Mouse (Mus musculus) embryonic facial prominence, embryonic 12.5 days (tissue): Measurements from ENCODE around the gene Orai3. TPM values are rescaled to one million over a fixed set of nuclear protein-coding genes. Genes with fewer than 3 reads are reported as not detected.

Source experiments
- ATAC-seq: fragments of 200-750 bp; cut with Nextera tagmentation; 2 replicates; pipeline ENCODE4 v1.8.0; 2017; ENCODE audit not compliant: insufficient number of reproducible peaks, insufficient read depth, low FRiP score, low TSS enrichment
- H3K27ac ChIP-seq: fragments of 300-500 bp; sonication (generic); 2 replicates; pipeline ENCODE4 v1.5.1; 2016; ENCODE audit warnings: mild to moderate bottlenecking
- H3K27me3 ChIP-seq: fragments of 300-500 bp; sonication (generic); 2 replicates; pipeline ENCODE4 v1.6.1; 2016; ENCODE audit warnings: mild to moderate bottlenecking, moderate library complexity
- H3K36me3 ChIP-seq: fragments of 300-500 bp; sonication (generic); 2 replicates; pipeline ENCODE4 v1.6.1; 2016; ENCODE audit warnings: mild to moderate bottlenecking
- H3K4me1 ChIP-seq: fragments of 300-500 bp; sonication (generic); 2 replicates; pipeline ENCODE4 v1.6.1; 2016
- H3K4me2 ChIP-seq: fragments of 300-500 bp; sonication (generic); replicated peaks from 2 replicates; pipeline ENCODE4 v1.6.1; 2016; ENCODE audit warnings: mild to moderate bottlenecking, moderate library complexity
- H3K4me3 ChIP-seq: fragments of 300-500 bp; sonication (generic); 2 replicates; pipeline ENCODE4 v1.5.1; 2016; ENCODE audit warnings: mild to moderate bottlenecking
- H3K9ac ChIP-seq: fragments of 300-500 bp; sonication (generic); 2 replicates; pipeline ENCODE4 v1.6.1; 2016; ENCODE audit warnings: mild to moderate bottlenecking, moderate library complexity
- H3K9me3 ChIP-seq: fragments of 300-500 bp; sonication (generic); 2 replicates; pipeline ENCODE4 v1.6.1; 2016; ENCODE audit warnings: mild to moderate bottlenecking, moderate library complexity
- WGBS: fragments of 180-500 bp; shearing (Covaris S2); methylation state at CpG from one replicate; pipeline ENCODE4 v1.1.7; 2016; 5-methylcytosine and 5-hydroxymethylcytosine counted together
- polyA plus RNA-seq: library from polyadenylated mRNA; unstranded; fragments of >200 nt; fragmentation: Nextera tagmentation; extraction: Ambion mirVana; gene quantifications from 2 replicates; pipeline ENCODE4 v1.2.1, GENCODE M21; 2016

Gene Orai3
- polyA plus RNA-seq, 1 experiment from 2014 or later: 16.7 TPM

DNA sequence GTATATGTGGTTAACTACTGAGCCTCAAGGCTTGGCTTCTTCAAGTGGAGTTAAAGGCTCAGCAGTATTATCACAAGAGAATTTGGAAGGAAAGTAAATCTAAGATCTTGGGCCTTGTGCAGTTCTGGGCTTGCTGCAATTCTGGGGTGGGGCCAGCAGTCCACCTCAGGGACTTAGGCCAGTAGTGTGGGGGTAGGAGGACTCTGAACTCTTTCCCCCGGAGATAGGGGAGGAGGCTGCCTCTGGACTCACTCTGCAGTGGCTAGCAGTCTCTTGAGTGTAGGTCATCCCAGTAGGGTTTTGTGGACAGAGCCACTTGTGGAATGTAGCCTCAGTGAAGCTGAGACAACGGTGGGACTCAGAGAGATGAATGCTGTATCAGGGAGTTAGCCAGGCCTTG is 3.9 kb upstream of the Orai3 start:
- Histone ChIP-seq H3K4me2 (no peak overlapping the region), H3K9me3 (no peaks in the 10 kb centered on the region), H3K4me3 (no peak overlapping the region), H3K9ac (no peak overlapping the region), H3K36me3 (peaks cover 66% of the 10 kb centered on the region), H3K27me3 (no peaks in the 10 kb centered on the region), H3K4me1 (peaks cover 17% of the 10 kb centered on the region), H3K27ac (no peak overlapping the region)
- 84% methylated on average over 2 of the region's 2 CpGs for WGBS
- ATAC-seq: no peak

DNA sequence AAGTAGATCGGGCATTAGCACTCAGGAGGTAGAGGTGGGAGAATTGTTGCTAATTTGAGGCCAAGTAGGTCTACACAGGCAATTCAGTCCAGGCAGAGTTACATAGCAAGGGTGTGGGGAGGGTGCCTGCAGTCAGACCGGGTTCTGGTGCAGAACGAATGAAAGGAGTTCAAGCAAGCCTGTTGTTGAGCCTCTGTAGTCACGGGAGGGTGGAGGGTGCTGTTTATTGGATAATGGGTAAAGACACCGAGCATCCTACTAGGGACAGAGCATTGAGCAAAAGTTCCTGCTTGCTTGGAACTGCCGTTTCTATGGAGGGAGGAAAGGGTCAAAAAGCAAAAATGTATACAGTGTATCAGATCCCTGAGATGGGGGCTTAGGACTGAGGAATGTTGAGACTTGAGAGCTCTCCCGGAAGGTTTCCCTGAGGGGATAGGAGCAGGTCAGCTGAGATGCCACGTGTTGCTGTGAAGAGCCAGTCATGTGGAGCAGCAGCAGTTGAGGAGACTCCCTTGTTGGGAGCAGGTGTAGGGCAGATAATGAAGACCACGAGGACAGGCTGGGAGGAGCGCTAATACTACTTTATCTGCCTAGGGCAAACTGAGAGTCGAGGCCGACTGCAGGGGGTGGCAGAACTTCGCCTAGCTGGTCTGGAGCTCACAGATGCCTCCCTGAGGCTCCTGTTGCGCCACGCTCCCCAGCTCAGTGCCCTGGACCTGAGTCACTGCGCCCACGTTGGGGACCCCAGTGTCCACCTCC is 2.6 kb upstream of the Orai3 start:
- H3K4me2 ChIP-seq: no peak overlapping the region
- H3K4me1 ChIP-seq: peaks cover 25% of the 10 kb centered on the region
- H3K9ac ChIP-seq: no peak overlapping the region
- no peak for ATAC-seq
- no peak overlapping the region for H3K4me3 ChIP-seq
- WGBS: 79% methylated on average over 17 of the region's 17 CpGs
- H3K36me3 ChIP-seq: peaks cover 56% of the 10 kb centered on the region
- no peak overlapping the region for H3K27ac ChIP-seq
- no peaks in the 10 kb centered on the region for H3K27me3 ChIP-seq
- no peaks in the 10 kb centered on the region for H3K9me3 ChIP-seq

DNA sequence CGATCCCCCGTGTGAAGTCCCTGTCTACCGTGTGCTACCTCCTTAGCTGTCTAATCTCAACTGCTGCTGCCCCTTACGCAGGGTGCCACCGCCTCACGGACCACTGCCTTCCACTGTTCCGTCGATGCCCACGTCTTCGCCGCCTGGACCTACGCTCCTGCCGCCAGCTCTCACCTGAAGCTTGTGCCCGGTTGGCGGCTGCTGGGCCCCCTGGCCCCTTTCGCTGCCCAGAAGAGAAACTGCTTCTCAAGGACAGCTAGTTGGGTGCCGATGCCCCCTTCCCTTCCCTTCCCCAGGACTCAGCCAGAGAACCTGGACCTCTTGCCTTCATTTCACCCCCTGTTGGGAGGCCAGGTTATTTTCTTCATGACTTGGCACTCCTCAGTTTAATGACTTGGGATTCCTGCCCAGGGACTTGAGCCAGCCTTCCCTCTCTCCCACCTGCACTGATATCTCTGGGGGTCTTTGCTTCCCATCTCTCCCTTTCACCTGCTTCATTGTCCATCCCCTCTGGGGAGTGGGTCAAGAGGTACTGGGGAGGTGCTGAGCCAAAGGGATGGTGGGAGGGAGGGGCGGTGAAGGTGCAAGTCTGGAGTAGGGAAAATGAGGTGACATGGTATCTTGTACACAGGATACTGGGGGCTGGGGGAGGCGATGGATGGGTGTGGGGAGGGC is 1.8 kb upstream of the Orai3 start:
- Histone ChIP-seq H3K4me3 (no peak overlapping the region), H3K27me3 (no peaks in the 10 kb centered on the region), H3K4me2 (no peak overlapping the region; the same call in 1 of the 2 replicates), H3K27ac (peak overlapping the region; percentile 63), H3K9me3 (no peaks in the 10 kb centered on the region), H3K4me1 (peaks cover 25% of the 10 kb centered on the region), H3K9ac (no peak overlapping the region), H3K36me3 (peaks cover 50% of the 10 kb centered on the region)
- 90% methylated on average over 19 of the region's 19 CpGs for WGBS
- ATAC-seq: no peak

DNA sequence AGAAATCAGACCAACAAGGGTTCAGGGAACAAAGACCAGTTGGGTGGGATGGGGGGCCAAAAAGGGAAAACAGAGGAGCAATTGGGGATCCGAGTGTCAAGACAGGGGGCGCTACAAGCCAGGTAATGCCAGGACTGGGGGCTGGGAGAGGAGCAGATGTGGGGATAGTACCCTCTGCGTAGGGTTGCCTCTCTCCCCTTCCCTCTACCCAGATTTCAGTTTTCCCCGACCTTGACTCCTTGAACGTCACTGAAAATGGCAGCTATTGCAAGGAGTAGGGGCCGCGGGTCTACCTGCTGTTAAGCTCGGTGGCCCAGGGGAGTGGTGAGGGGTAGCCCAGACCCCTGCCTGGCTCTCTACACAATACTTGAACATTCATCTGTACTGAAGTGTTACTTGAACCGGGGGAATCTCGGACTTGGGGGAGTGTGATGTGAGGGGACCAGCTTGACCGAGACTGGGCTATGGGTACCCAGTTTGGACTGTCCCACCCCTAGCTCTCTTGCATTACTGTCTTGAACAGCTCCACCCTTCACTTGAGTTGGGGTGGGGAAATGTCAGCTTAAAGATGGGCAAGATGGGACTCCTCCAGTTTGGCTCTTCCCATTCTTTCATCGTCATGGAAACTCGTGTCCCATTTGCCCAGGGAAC is 1.1 kb upstream of the Orai3 start:
- Histone ChIP-seq H3K4me2 (peak overlapping the region; percentile 88), H3K4me1 (peaks cover 25% of the 10 kb centered on the region), H3K27me3 (no peaks in the 10 kb centered on the region), H3K27ac (peak overlapping the region; percentile 63), H3K9ac (no peak overlapping the region), H3K9me3 (no peaks in the 10 kb centered on the region), H3K4me3 (peak overlapping the region; percentile 64; the same call in 1 of the 2 replicates), H3K36me3 (peaks cover 45% of the 10 kb centered on the region)
- 46% methylated on average over 13 of the region's 13 CpGs for WGBS
- peak; percentile 43 for ATAC-seq

DNA sequence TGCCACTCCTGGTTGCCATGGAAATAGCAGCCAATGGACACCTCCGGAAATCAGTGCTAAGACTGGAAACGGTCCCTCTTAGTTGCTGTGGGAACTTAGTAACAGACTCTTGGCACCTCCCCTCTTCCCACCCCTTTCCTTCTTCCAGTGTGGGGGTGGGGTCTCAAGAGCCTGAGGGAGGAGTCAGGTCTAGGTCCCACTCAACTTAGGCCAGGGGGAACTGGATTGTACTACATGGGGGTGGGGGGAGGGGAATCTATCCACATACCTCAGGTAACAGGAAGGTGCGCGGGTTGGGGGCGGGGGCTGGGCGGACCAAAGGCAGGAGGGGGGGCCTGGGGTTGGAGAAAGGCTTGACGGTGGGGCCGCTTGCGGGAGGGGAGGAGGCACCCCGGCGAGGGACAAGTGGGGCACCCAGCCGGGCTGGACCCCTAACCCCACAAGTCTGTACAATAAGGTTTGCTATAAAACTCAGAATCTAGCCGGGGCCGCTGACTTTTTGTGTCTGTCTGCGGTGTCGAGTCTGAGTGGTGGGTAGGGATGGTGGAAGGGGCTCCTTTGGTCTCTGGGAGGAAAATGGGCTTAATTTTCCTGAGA is 520 bp upstream of the Orai3 start:
- peaks cover 39% of the 10 kb centered on the region for H3K36me3 ChIP-seq
- ATAC-seq: peak; percentile 80
- H3K9ac ChIP-seq: peak overlapping the region; percentile 80
- H3K27ac ChIP-seq: peak overlapping the region; percentile 93
- H3K27me3 ChIP-seq: no peaks in the 10 kb centered on the region
- H3K9me3 ChIP-seq: no peaks in the 10 kb centered on the region
- H3K4me2 ChIP-seq: peak overlapping the region; percentile 88
- peaks cover 25% of the 10 kb centered on the region for H3K4me1 ChIP-seq
- peak overlapping the region; percentile 64 for H3K4me3 ChIP-seq
- 1% methylated on average over 16 of the region's 16 CpGs for WGBS

DNA sequence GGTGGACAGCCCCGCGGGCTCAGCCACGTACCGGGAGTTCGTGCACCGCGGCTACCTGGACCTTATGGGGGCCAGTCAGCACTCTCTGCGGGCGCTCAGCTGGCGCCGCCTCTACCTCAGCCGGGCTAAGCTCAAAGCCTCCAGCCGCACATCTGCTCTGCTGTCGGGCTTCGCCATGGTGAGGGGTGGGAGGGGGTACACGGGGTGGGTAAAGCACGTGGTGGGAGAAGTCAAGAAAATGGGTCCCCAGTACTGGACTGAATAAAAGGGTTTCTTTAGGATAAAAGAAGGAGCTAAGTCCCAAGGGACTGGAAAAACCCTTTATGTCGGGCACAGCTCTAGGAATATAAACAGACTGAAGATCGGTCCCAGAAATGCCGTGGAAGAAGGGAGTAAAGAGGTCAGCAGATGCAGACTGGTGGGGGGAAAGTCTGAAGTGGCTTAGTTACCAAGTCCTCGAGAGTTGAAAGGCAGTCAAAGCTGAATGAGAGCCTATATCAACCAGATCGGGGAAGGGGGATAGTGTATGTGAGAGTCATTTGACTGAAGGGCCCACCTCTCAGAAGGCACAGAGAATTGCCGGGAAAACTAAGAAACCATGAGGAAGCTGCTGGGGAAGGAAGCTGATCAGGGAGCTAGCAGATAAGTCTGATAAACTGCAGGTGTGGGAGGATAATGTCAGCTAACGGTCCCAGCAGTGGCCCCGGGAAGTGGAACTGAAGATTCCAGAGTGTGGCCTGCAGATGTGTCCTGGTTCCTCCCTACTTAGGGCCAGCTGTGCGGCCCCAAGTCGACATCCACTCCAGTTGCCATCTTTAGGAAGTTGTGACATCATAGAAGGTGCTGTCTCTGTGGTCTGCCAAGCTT is 657 bp downstream of the Orai3 start:
- H3K9ac ChIP-seq: peak overlapping the region; percentile 80
- 2% methylated on average over 27 of the region's 27 CpGs for WGBS
- H3K4me1 ChIP-seq: peaks cover 25% of the 10 kb centered on the region
- H3K36me3 ChIP-seq: peaks cover 27% of the 10 kb centered on the region
- ATAC-seq: peak; percentile 38
- H3K27me3 ChIP-seq: no peaks in the 10 kb centered on the region
- no peaks in the 10 kb centered on the region for H3K9me3 ChIP-seq
- H3K4me2 ChIP-seq: peak overlapping the region; percentile 88
- H3K4me3 ChIP-seq: peak overlapping the region; percentile 64
- peak overlapping the region; percentile 93 for H3K27ac ChIP-seq

DNA sequence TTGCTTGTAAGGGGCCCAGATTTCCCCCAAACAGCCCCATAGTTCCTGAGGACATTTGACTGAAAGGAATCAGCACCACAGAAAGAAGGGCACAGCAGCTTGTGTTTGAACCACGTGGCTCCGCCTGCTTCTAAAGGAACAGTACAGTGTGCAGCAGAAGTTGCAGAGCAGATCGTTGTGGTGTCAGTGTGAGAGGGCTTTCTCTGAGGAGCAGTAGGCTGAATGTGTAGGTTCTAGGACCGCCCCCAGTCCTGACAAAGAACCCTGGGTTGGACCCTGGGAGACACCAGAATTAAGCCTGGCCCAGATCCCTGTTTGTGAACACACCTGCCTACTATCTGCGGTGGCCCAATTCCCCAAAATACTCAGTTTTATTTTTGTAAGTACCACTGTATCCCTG is 1.6 kb downstream of the Orai3 start:
- WGBS: 72% methylated on average over 5 of the region's 5 CpGs
- Histone ChIP-seq H3K27ac (no peak overlapping the region), H3K4me2 (peak overlapping the region; percentile 88), H3K9me3 (no peaks in the 10 kb centered on the region), H3K4me3 (no peak overlapping the region), H3K4me1 (peaks cover 25% of the 10 kb centered on the region), H3K27me3 (no peaks in the 10 kb centered on the region), H3K9ac (0 out of 2 replicates have a peak overlapping the region, but pooled peaks have one; percentile 80), H3K36me3 (peaks cover 17% of the 10 kb centered on the region)
- ATAC-seq: no peak

DNA sequence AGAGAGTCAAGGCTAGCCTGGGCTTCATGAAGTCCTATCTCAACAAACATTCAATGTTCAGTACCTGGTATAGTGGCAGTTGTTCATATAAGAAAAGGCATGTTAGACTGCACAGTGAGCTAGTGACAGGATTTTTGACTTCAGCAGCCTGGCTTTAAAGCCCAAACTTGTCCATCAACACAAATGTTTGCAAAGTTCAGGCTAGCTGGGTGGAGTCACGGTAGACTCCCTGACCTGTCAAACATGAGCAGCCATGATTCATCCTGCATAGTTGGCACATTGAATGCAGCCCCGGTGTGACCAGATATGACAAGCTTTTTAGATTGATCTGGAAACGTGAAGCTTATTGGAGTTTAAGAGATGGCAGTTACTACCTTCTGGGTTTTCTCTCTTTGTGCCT is 2.5 kb downstream of the Orai3 start:
- ATAC-seq: no peak

DNA sequence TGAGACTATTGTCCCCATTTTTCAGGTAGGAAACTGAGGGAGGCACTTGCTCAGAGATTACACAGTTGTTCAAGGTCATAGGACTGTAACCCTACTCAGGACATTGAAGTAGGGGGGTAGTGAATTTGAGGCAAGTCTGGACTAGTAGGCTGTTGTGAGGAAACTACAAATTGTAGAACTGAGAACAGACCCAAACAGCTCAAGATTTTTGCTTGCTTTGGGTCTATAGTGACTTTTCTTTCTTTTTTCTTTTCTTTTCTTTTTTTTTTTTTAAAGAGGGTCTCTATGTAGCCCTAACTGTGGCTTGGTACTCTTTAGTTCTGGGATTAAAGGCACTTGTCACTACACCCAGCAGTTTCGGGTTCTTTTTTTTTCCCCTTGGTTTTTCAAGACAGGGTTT is 2.9 kb downstream of the Orai3 start:
- no peaks in the 10 kb centered on the region for H3K27me3 ChIP-seq
- H3K36me3 ChIP-seq: peaks cover 7% of the 10 kb centered on the region
- 93% methylated on average over 1 of the region's 1 CpGs for WGBS
- no peak overlapping the region for H3K4me2 ChIP-seq
- H3K4me1 ChIP-seq: peaks cover 25% of the 10 kb centered on the region
- no peak overlapping the region for H3K27ac ChIP-seq
- no peak overlapping the region for H3K9ac ChIP-seq
- no peak for ATAC-seq
- no peak overlapping the region for H3K4me3 ChIP-seq
- no peaks in the 10 kb centered on the region for H3K9me3 ChIP-seq

More for the DNA sequence above, 2.5 kb downstream of the Orai3 start:
- Histone ChIP-seq H3K4me3 (no peak overlapping the region), H3K27ac (no peak overlapping the region), H3K36me3 (peaks cover 12% of the 10 kb centered on the region), H3K4me2 (no peak overlapping the region), H3K4me1 (peaks cover 25% of the 10 kb centered on the region), H3K9ac (no peak overlapping the region; the same call in 1 of the 2 replicates), H3K9me3 (no peaks in the 10 kb centered on the region), H3K27me3 (no peaks in the 10 kb centered on the region)
- 86% methylated on average over 3 of the region's 3 CpGs for WGBS

DNA sequence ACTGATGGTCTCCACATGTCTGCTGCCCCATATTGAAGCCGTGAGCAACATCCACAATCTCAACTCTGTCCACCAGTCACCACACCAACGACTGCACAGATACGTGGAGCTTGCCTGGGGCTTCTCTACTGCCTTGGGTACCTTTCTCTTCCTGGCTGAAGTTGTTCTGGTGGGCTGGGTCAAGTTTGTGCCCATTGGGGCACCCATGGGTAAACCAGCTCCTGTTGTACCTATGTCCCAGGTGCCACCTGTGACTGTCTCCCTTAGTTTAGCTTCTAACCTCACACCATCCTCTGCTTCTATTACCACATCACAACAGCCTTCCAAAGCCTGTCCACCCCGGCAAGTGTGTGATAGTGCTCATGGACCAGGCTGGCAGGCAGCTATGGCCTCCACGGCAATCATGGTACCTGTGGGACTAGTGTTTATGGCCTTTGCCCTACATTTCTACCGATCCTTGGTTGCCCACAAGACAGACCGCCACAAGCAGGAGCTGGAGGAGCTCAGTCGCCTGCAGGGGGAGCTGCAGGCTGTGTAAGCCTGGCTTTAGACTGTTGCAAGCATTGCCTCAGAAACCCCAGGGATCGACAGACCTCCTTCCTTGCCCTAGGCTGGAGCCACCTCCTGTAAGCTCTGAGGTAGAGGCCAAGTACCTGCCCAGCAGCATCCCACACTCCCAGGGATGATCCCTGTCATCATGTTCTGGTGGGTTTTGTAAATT is 4.2 kb downstream of the Orai3 start:
- WGBS: 42% methylated on average over 9 of the region's 9 CpGs
- no peak overlapping the region for H3K4me2 ChIP-seq
- 0 out of 2 replicates have a peak, but pooled peaks cover 3% of the 10 kb centered on the region for H3K36me3 ChIP-seq
- no peaks in the 10 kb centered on the region for H3K27me3 ChIP-seq
- H3K4me3 ChIP-seq: no peak overlapping the region
- ATAC-seq: no peak
- H3K4me1 ChIP-seq: peaks cover 23% of the 10 kb centered on the region
- no peak overlapping the region for H3K9ac ChIP-seq
- H3K27ac ChIP-seq: 0 out of 2 replicates have a peak overlapping the region, but pooled peaks have one; percentile 6
- H3K9me3 ChIP-seq: no peaks in the 10 kb centered on the region
